Mouse (Mus musculus) layer of hippocampus, adult 2 months (tissue): ENCODE measurements around the gene Slc24a2. TPM values are rescaled to one million over a fixed set of nuclear protein-coding genes. Genes with fewer than 3 reads are reported as not detected.

Source experiments
- DNase-seq, 2 experiments: peaks; one replicate each; pipeline ENCODE4 v3.0.0; 2022; ENCODE audit warnings: low spot score in 2 of 2
- H3K27ac ChIP-seq: fragments of 200-600 bp; 2 replicates; pipeline ENCODE4 v1.8.1; 2022
- H3K4me3 ChIP-seq: fragments of 200-600 bp; 2 replicates; pipeline ENCODE4 v1.8.1; 2022; ENCODE audit warnings: mild to moderate bottlenecking
- CTCF ChIP-seq: fragments of 200-600 bp; conservative IDR thresholded peaks from 2 replicates; pipeline ENCODE4 v1.8.1; 2022; ENCODE audit warnings: antibody characterized with exemption, mild to moderate bottlenecking, moderate library complexity
- long read RNA-seq, 2 experiments: library from polyadenylated mRNA; stranded (forward); transcript quantifications; one replicate each; pipeline ENCODE4 v2.0.0; 2021; ENCODE audit warnings: borderline mapping rate in 2 of 2
- total RNA-seq, 2 experiments: library from RNA; stranded (reverse); gene quantifications; 2 replicates each; pipeline ENCODE4 v1.2.3; 2021

Slc24a2 gene
- total RNA-seq, result 100 to 1,000 TPM; 393 to 398 TPM
- long read RNA-seq, experiment 1, full-length matches to known transcripts, result 2 of 60 reads
- long read RNA-seq, experiment 1, partial matches to known transcripts, result 1 of 60 reads
- long read RNA-seq, experiment 1, other reads (novel, unspliced or antisense), result 57 of 60 reads
- long read RNA-seq, experiment 2, full-length matches to known transcripts, result 9 of 103 reads
- long read RNA-seq, experiment 2, partial matches to known transcripts, result 6 of 103 reads
- long read RNA-seq, experiment 2, other reads (novel, unspliced or antisense), result 88 of 103 reads

GRCm38 (mm10) chr4:87229960-87230551 is at the start of gene Slc24a2:
TSS of gene Slc24a2 (minus strand) at chr4:87230477.
- TF ChIP-seq CTCF, result no peak
- Histone ChIP-seq H3K4me3 (peak within 1 kb of the TSS; percentile 82), H3K27ac (peak within 1 kb of the TSS; percentile 98)
- DNase-seq, result peak; percentile 60 to 63

GRCm38 (mm10) chr4:87274825-87275224 is 44.5 kb upstream of the Slc24a2 start:
- DNase-seq, result no peak
- no peak overlapping the region for H3K4me3 ChIP-seq
- TF ChIP-seq CTCF, result no peak
- H3K27ac ChIP-seq, result peak overlapping the region; percentile 14; the same call in 1 of the 2 replicates

GRCm38 (mm10) chr4:87274276-87274675 is 44.0 kb upstream of the Slc24a2 start:
- Histone ChIP-seq H3K4me3 (no peak overlapping the region), H3K27ac (peak overlapping the region; percentile 14; the same call in 1 of the 2 replicates)
- no peak for TF ChIP-seq CTCF
- DNase-seq, result no peak

- DNase-seq, result no peak
- no peak overlapping the region for H3K27ac ChIP-seq
- no peak for TF ChIP-seq CTCF
- H3K4me3 ChIP-seq, result no peak overlapping the region
Observed at GRCm38 (mm10) chr4:87273476-87273875, 43.2 kb upstream of the Slc24a2 start.

GRCm38 (mm10) chr4:87229224-87229959 is 885 bp downstream of the Slc24a2 start:
- H3K4me3 ChIP-seq, result peak overlapping the region; percentile 82
- H3K27ac ChIP-seq, result peak overlapping the region; percentile 98
- TF ChIP-seq CTCF, result no peak
- DNase-seq, result no peak

- peak in 1 of 2 experiments; percentile 13 for DNase-seq
- Histone ChIP-seq H3K27ac (peak overlapping the region; percentile 84), H3K4me3 (peak overlapping the region; percentile 41)
- no peak for TF ChIP-seq CTCF
Observed at GRCm38 (mm10) chr4:87221586-87221985, 8.7 kb downstream of the Slc24a2 start.

GRCm38 (mm10) chr4:87218196-87218595 is 12.1 kb downstream of the Slc24a2 start:
- Histone ChIP-seq H3K27ac (peak overlapping the region; percentile 74), H3K4me3 (peak overlapping the region; percentile 17; the same call in 1 of the 2 replicates)
- TF ChIP-seq CTCF, result no peak
- no peak for DNase-seq

GRCm38 (mm10) chr4:87211344-87211978 is 18.8 kb downstream of the Slc24a2 start:
- H3K4me3 ChIP-seq, result peak overlapping the region; percentile 0; the same call in 1 of the 2 replicates
- TF ChIP-seq CTCF, result no peak
- no peak for DNase-seq
- peak overlapping the region; percentile 95 for H3K27ac ChIP-seq

- Histone ChIP-seq H3K4me3 (no peak overlapping the region), H3K27ac (peak overlapping the region; percentile 95)
- DNase-seq, result peak; percentile 50 to 87
- TF ChIP-seq CTCF, result no peak
Observed at GRCm38 (mm10) chr4:87210533-87210932, 19.7 kb downstream of the Slc24a2 start.

GRCm38 (mm10) chr4:87202081-87202480 is 28.2 kb downstream of the Slc24a2 start:
- no peak for TF ChIP-seq CTCF
- Histone ChIP-seq H3K4me3 (no peak overlapping the region), H3K27ac (peak overlapping the region; percentile 74; the same call in 1 of the 2 replicates)
- no peak for DNase-seq

- no peak for DNase-seq
- TF ChIP-seq CTCF, result no peak
- Histone ChIP-seq H3K27ac (peak overlapping the region; percentile 74), H3K4me3 (no peak overlapping the region)
Observed at GRCm38 (mm10) chr4:87201229-87201628, 29.0 kb downstream of the Slc24a2 start.

- DNase-seq, result no peak
- H3K27ac ChIP-seq, result peak overlapping the region; percentile 49; the same call in 1 of the 2 replicates
- no peak for TF ChIP-seq CTCF
- H3K4me3 ChIP-seq, result no peak overlapping the region
Observed at GRCm38 (mm10) chr4:87184147-87184930, 45.9 kb downstream of the Slc24a2 start.
